Mouse (Mus musculus) lung, embryonic 14.5 days (tissue): ENCODE results near the gene Tymp. TPM values are rescaled to one million over a fixed set of nuclear protein-coding genes. Genes with fewer than 3 reads are reported as not detected.

ENCODE experiments used
- ATAC-seq: fragments of 200-750 bp; cut with Nextera tagmentation; 2 replicates; pipeline ENCODE4 v1.8.0; 2017; ENCODE audit warnings: mild to moderate bottlenecking, moderate TSS enrichment, moderate library complexity; ENCODE audit not compliant: insufficient read depth
- DNase-seq: peaks from one replicate; pipeline ENCODE4 v3.0.0-alpha.2; 2015
- H3K27ac ChIP-seq: fragments of 300-500 bp; sonication (generic); 2 replicates; pipeline ENCODE4 v1.5.1; 2014; ENCODE audit warnings: low read depth, mild to moderate bottlenecking, moderate library complexity
- H3K27me3 ChIP-seq: fragments of 300-500 bp; sonication (generic); 2 replicates; pipeline ENCODE4 v1.6.1; 2014; ENCODE audit warnings: low read length, control low read depth; ENCODE audit not compliant: insufficient read depth
- H3K36me3 ChIP-seq: fragments of 300-500 bp; sonication (generic); 2 replicates; pipeline ENCODE4 v1.6.1; 2014; ENCODE audit warnings: control low read depth; ENCODE audit not compliant: insufficient read depth
- H3K4me1 ChIP-seq: fragments of 300-500 bp; sonication (generic); 2 replicates; pipeline ENCODE4 v1.6.1; 2014; ENCODE audit warnings: antibody characterized with exemption, control low read depth; ENCODE audit not compliant: insufficient read depth
- H3K4me2 ChIP-seq: fragments of 300-500 bp; sonication (generic); 2 replicates; pipeline ENCODE4 v1.6.1; 2014; ENCODE audit warnings: mild to moderate bottlenecking
- H3K4me3 ChIP-seq: fragments of 300-500 bp; sonication (generic); 2 replicates; pipeline ENCODE4 v1.5.1; 2014; ENCODE audit warnings: low read depth, low read length
- H3K9ac ChIP-seq: fragments of 300-500 bp; sonication (generic); 2 replicates; pipeline ENCODE4 v1.6.1; 2014
- H3K9me3 ChIP-seq: fragments of 300-500 bp; sonication (generic); 2 replicates; pipeline ENCODE4 v1.6.1; 2016; ENCODE audit warnings: low read depth, low read length, control low read depth
- CTCF ChIP-seq: IDR thresholded peaks from 2 replicates; pipeline ENCODE4 v1.5.1; 2016; ENCODE audit warnings: antibody characterized with exemption, low read depth
- WGBS: fragments of 180-500 bp; shearing (Covaris S2); extraction: QIAGEN DNeasy Blood & Tissue Kit; methylation state at CpG from one replicate; pipeline ENCODE4 v1.1.7; 2014; 5-methylcytosine and 5-hydroxymethylcytosine counted together
- polyA plus RNA-seq: library from polyadenylated mRNA; unstranded; fragments of >200 nt; fragmentation: Nextera tagmentation; extraction: Ambion mirVana; gene quantifications from 2 replicates; pipeline ENCODE4 v1.2.1, GENCODE M21; 2014

Tymp gene
- polyA plus RNA-seq, 1 experiment from 2014 or later = 1.5 TPM

- H3K4me1 ChIP-seq = peaks cover 8% of the 10 kb centered on the region
- peaks cover 42% of the 10 kb centered on the region for H3K36me3 ChIP-seq
- ATAC-seq (no peak), DNase-seq (no peak)
- no peak for TF ChIP-seq CTCF
- H3K9me3 ChIP-seq = no peaks in the 10 kb centered on the region
- H3K9ac ChIP-seq = no peak overlapping the region
- H3K27ac ChIP-seq = no peak overlapping the region
- H3K4me3 ChIP-seq = no peak overlapping the region
- H3K4me2 ChIP-seq = no peak overlapping the region
- WGBS = 90% methylated on average over 14 of the region's 14 CpGs
- H3K27me3 ChIP-seq = no peaks in the 10 kb centered on the region
Measured at GRCm38 (mm10) chr15:89352054-89352453, 24.8 kb downstream of the Tymp start.

GRCm38 (mm10) chr15:89351302-89351701 lies 25.5 kb downstream of the Tymp start:
- WGBS = 83% methylated on average over 15 of the region's 15 CpGs
- DNase-seq (no peak), ATAC-seq (no peak)
- Histone ChIP-seq H3K9me3 (no peaks in the 10 kb centered on the region), H3K27ac (no peak overlapping the region), H3K4me3 (no peak overlapping the region), H3K4me1 (peaks cover 8% of the 10 kb centered on the region), H3K36me3 (peaks cover 42% of the 10 kb centered on the region), H3K9ac (no peak overlapping the region), H3K27me3 (no peaks in the 10 kb centered on the region), H3K4me2 (no peak overlapping the region)
- TF ChIP-seq CTCF = no peak

GRCm38 (mm10) chr15:89350447-89350846 lies 26.4 kb downstream of the Tymp start:
- Histone ChIP-seq H3K9me3 (no peaks in the 10 kb centered on the region), H3K9ac (no peak overlapping the region), H3K27ac (no peak overlapping the region), H3K27me3 (no peaks in the 10 kb centered on the region), H3K4me3 (no peak overlapping the region), H3K4me2 (no peak overlapping the region), H3K4me1 (peaks cover 8% of the 10 kb centered on the region), H3K36me3 (peaks cover 42% of the 10 kb centered on the region)
- DNase-seq = no peak
- no peak for TF ChIP-seq CTCF
- 80% methylated on average over 5 of the region's 5 CpGs for WGBS
- no peak for ATAC-seq

GRCm38 (mm10) chr15:89343325-89343724 lies 33.5 kb downstream of the Tymp start:
- H3K27ac ChIP-seq = no peak overlapping the region
- 84% methylated on average over 3 of the region's 3 CpGs for WGBS
- H3K36me3 ChIP-seq = no peaks in the 10 kb centered on the region
- H3K9ac ChIP-seq = no peak overlapping the region
- DNase-seq (no peak), ATAC-seq (no peak)
- no peaks in the 10 kb centered on the region for H3K27me3 ChIP-seq
- H3K4me1 ChIP-seq = no peaks in the 10 kb centered on the region
- no peak for TF ChIP-seq CTCF
- no peak overlapping the region for H3K4me3 ChIP-seq
- H3K4me2 ChIP-seq = no peak overlapping the region
- no peaks in the 10 kb centered on the region for H3K9me3 ChIP-seq

GRCm38 (mm10) chr15:89341678-89342077 lies 35.2 kb downstream of the Tymp start:
- H3K27ac ChIP-seq = no peak overlapping the region
- 53% methylated on average over 1 of the region's 1 CpGs for WGBS
- no peaks in the 10 kb centered on the region for H3K27me3 ChIP-seq
- TF ChIP-seq CTCF = no peak
- H3K4me3 ChIP-seq = no peak overlapping the region
- no peak overlapping the region for H3K9ac ChIP-seq
- no peak for DNase-seq
- no peaks in the 10 kb centered on the region for H3K4me1 ChIP-seq
- no peaks in the 10 kb centered on the region for H3K9me3 ChIP-seq
- H3K4me2 ChIP-seq = no peak overlapping the region
- ATAC-seq = no peak
- H3K36me3 ChIP-seq = no peaks in the 10 kb centered on the region

- 70% methylated on average over 3 of the region's 3 CpGs for WGBS
- H3K27me3 ChIP-seq = no peaks in the 10 kb centered on the region
- no peaks in the 10 kb centered on the region for H3K9me3 ChIP-seq
- no peaks in the 10 kb centered on the region for H3K4me1 ChIP-seq
- H3K27ac ChIP-seq = no peak overlapping the region
- H3K4me3 ChIP-seq = no peak overlapping the region
- TF ChIP-seq CTCF = no peak
- H3K36me3 ChIP-seq = no peaks in the 10 kb centered on the region
- DNase-seq (no peak), ATAC-seq (no peak)
- no peak overlapping the region for H3K9ac ChIP-seq
- no peak overlapping the region for H3K4me2 ChIP-seq
Measured at GRCm38 (mm10) chr15:89340136-89340535, 36.7 kb downstream of the Tymp start.

GRCm38 (mm10) chr15:89339696-89340095 lies 37.1 kb downstream of the Tymp start:
- Histone ChIP-seq H3K4me1 (no peaks in the 10 kb centered on the region), H3K9ac (no peak overlapping the region), H3K9me3 (no peaks in the 10 kb centered on the region), H3K4me3 (no peak overlapping the region), H3K36me3 (no peaks in the 10 kb centered on the region), H3K4me2 (no peak overlapping the region), H3K27ac (no peak overlapping the region), H3K27me3 (no peaks in the 10 kb centered on the region)
- ATAC-seq = no peak
- no peak for TF ChIP-seq CTCF
- WGBS = 83% methylated on average over 2 of the region's 2 CpGs
- no peak for DNase-seq

GRCm38 (mm10) chr15:89336422-89336821 lies 40.4 kb downstream of the Tymp start:
- ATAC-seq (no peak), DNase-seq (no peak)
- Histone ChIP-seq H3K36me3 (no peaks in the 10 kb centered on the region), H3K4me1 (no peaks in the 10 kb centered on the region), H3K9ac (no peak overlapping the region), H3K27ac (no peak overlapping the region), H3K4me3 (no peak overlapping the region), H3K9me3 (no peaks in the 10 kb centered on the region), H3K27me3 (no peaks in the 10 kb centered on the region), H3K4me2 (no peak overlapping the region)
- no peak for TF ChIP-seq CTCF
- 76% methylated on average over 14 of the region's 14 CpGs for WGBS
